Mouse (Mus musculus): ENCODE results near the gene Olfr744. TPM values are rescaled to one million over a fixed set of nuclear protein-coding genes. Genes with fewer than 3 reads are reported as not detected.
"Not testable (repeated sequence)": the region's sequence is repeated elsewhere in the genome, so short reads cannot be mapped to it uniquely, and the experiment has no call there.

The Olfr744 gene
- polyA plus RNA-seq (2012; ENCODE audit: insufficient read depth, low replicate concordance), result not detected in 2 replicates

DNA sequence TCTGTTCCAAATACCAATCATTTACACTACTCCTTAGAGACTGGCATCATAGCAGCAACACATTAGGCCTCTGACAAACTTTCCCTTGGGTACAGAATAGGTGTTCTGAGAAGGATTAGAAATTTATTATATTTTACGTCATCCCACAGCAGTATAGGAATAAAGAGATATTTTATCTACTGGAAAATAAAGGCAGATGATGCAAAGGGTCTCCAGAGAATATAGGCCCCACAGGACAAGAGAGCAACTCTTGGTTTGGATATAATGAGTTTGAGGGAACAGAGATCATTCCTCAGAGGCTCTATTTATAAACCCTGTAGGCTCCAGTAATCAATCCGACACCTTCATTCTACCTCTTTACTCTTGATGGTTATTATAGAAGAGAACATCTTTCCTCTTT is at the start of gene Olfr744:
Gene Olfr744, plus strand, starts transcription at position 301 of the 400 bp plus-strand sequence.
- no peak within 1 kb of the TSS for H3K4me3 ChIP-seq (replicated peaks)
- H3K4me1 ChIP-seq, result no peaks in the 10 kb centered on the region
- H3K27me3 ChIP-seq (replicated peaks), result no peaks in the 10 kb centered on the region
- 0 out of 2 replicates have a peak, but pooled peaks cover 3% of the 10 kb centered on the region for H3K9me3 ChIP-seq
- H3K36me3 ChIP-seq (replicated peaks; ENCODE audit: low read length), result no peaks in the 10 kb centered on the region
- no peak for TF ChIP-seq GATA1 (IDR thresholded peaks at IDR 0.05; ENCODE audit: borderline replicate concordance, low read length)

DNA sequence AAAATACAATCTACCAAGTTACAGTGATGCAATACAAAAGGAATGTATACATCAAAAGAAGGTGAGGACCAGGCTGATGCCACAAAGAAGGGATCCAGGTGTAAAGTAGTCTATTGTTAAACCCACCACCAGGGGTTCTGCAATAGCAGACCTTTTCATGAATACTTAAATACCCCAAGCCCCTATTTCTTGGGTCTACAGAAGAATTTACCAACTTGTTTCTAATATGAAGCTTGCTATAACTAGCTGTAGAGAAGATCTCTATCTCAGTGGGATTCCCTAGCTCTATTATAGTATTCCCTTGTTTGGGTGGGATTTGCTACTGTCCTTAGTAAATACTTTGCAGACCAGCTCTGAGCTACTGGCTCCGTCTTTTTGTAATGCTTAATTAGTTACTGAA is 41.6 kb upstream of the Olfr744 start:
- H3K27me3 ChIP-seq (replicated peaks); H3K4me3 ChIP-seq (replicated peaks); H3K4me1 ChIP-seq; H3K36me3 ChIP-seq (replicated peaks; ENCODE audit: low read length); H3K9me3 ChIP-seq: not testable (repeated sequence)

DNA sequence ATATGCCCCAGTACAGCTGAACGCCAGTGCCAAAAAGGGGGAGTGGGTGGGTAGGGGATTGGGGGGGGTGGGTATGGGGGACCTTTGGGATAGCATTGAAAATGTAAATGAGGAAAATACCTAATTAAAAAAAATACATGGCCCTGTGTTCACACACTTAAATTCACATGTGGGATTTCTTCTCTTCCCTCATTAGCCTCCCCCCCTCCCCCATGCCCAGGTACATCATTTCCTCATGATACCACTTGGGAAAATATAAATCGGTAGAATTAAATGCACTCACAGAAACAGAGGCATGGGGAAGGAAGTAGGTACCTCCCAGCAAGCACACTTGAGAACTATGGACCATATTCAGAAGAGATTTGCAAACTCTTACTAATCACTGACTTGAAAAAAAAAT is 24.4 kb downstream of the Olfr744 start, which contains the start of gene Olfr745:
Gene Olfr745, plus strand, starts transcription at position 301 of the 400 bp plus-strand sequence.
- H3K4me1 ChIP-seq, result no peaks in the 10 kb centered on the region
- no peak for TF ChIP-seq FLI1 (IDR thresholded peaks at IDR 0.05; ENCODE audit: low read length)
- TF ChIP-seq GATA1 (IDR thresholded peaks at IDR 0.05; ENCODE audit: borderline replicate concordance, low read length), result no peak
- no peak within 1 kb of the TSS for H3K4me3 ChIP-seq (replicated peaks)
- H3K27me3 ChIP-seq (replicated peaks), result no peaks in the 10 kb centered on the region
- no peaks in the 10 kb centered on the region for H3K36me3 ChIP-seq (replicated peaks; ENCODE audit: low read length)
- H3K9me3 ChIP-seq, result no peaks in the 10 kb centered on the region

DNA sequence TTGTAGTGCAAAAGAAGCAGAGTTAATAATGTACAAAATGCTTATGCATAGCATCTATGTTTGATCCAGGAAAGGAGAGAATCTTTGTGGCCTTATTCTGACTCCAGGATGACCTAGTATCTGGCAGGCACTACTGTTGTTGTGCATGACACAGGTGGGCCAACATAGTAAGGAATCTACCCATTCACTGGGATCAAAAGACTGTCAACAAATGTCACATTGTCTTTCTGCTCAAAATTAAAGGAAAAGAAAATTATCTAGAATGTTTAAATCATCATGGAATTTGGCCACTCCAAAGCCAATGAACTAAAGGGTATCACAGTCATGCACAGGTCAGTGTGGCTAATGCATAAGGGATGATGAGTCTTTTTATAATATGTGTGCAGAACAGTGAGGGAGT is 32.1 kb downstream of the Olfr744 start, which contains the start of gene Olfr746:
Gene Olfr746, plus strand, starts transcription at position 301 of the 400 bp plus-strand sequence.
- Histone ChIP-seq H3K9me3 (no peaks in the 10 kb centered on the region), H3K27me3 (replicated peaks) (no peaks in the 10 kb centered on the region), H3K36me3 (replicated peaks; ENCODE audit: low read length) (no peaks in the 10 kb centered on the region), H3K4me1 (no peaks in the 10 kb centered on the region), H3K4me3 (replicated peaks) (no peak within 1 kb of the TSS)
- no peak for TF ChIP-seq GATA1 (IDR thresholded peaks at IDR 0.05; ENCODE audit: borderline replicate concordance, low read length)
- no peak for TF ChIP-seq FLI1 (IDR thresholded peaks at IDR 0.05; ENCODE audit: low read length)

Other genes starting within 250 kb of the Olfr744 start
- gene Olfr736, start 233.7 kb upstream of the Olfr744 start, polyA plus RNA-seq (2012; ENCODE audit: insufficient read depth, low replicate concordance), result not detected in 2 replicates
- gene Olfr738, start 207.3 kb upstream of the Olfr744 start, polyA plus RNA-seq (2012; ENCODE audit: insufficient read depth, low replicate concordance), result not detected in 2 replicates
- gene Olfr739, start 196.3 kb upstream of the Olfr744 start, polyA plus RNA-seq (2012; ENCODE audit: insufficient read depth, low replicate concordance), result not detected in 2 replicates
- gene Olfr740, start 169.3 kb upstream of the Olfr744 start, polyA plus RNA-seq (2012; ENCODE audit: insufficient read depth, low replicate concordance), result not detected in 2 replicates
- not detected in 2 replicates for gene Olfr741, start 142.1 kb upstream of the Olfr744 start, polyA plus RNA-seq (2012; ENCODE audit: insufficient read depth, low replicate concordance)
- gene Olfr742, start 111.3 kb upstream of the Olfr744 start, polyA plus RNA-seq (2012; ENCODE audit: insufficient read depth, low replicate concordance), result not detected in 2 replicates
- not detected in 2 replicates for gene Olfr743, start 93.0 kb upstream of the Olfr744 start, polyA plus RNA-seq (2012; ENCODE audit: insufficient read depth, low replicate concordance)
- gene Olfr745, start 24.5 kb downstream of the Olfr744 start, polyA plus RNA-seq (2012; ENCODE audit: insufficient read depth, low replicate concordance), result not detected in 2 replicates
- gene Olfr746, start 32.2 kb downstream of the Olfr744 start, polyA plus RNA-seq (2012; ENCODE audit: insufficient read depth, low replicate concordance), result not detected in 2 replicates
- not detected in 2 replicates for gene Olfr747, start 78.3 kb downstream of the Olfr744 start, polyA plus RNA-seq (2012; ENCODE audit: insufficient read depth, low replicate concordance)
- not detected in 2 replicates for gene Olfr748, start 92.5 kb downstream of the Olfr744 start, polyA plus RNA-seq (2012; ENCODE audit: insufficient read depth, low replicate concordance)
- not detected in 2 replicates for gene Olfr749, start 130.2 kb downstream of the Olfr744 start, polyA plus RNA-seq (2012; ENCODE audit: insufficient read depth, low replicate concordance)
- gene Ttc5, start 170.6 kb downstream of the Olfr744 start, polyA plus RNA-seq (2012; ENCODE audit: insufficient read depth, low replicate concordance), result 17.7 and 40.8 TPM in 2 replicates
- gene Ccnb1ip1, start 192.9 kb downstream of the Olfr744 start, polyA plus RNA-seq (2012; ENCODE audit: insufficient read depth, low replicate concordance), result not detected in 2 replicates
- 3.0 TPM in 1 of 2 replicates, not detected in the other for gene Parp2, start 193.0 kb downstream of the Olfr744 start, polyA plus RNA-seq (2012; ENCODE audit: insufficient read depth, low replicate concordance)

All from megakaryocyte, embryonic 14.5 days (primary cell).